Mouse (Mus musculus) kidney, embryonic 16.5 days (tissue): ENCODE data around the gene Glis3. TPM values are rescaled to one million over a fixed set of nuclear protein-coding genes. Genes with fewer than 3 reads are reported as not detected.

Source experiments
- ATAC-seq: fragments of 200-750 bp; cut with Nextera tagmentation; 2 replicates; pipeline ENCODE4 v1.8.0; 2017; ENCODE audit warnings: moderate TSS enrichment; ENCODE audit not compliant: low FRiP score, low TSS enrichment
- H3K27ac ChIP-seq: fragments of 300-500 bp; sonication (generic); 2 replicates; pipeline ENCODE4 v1.5.1; 2014; ENCODE audit warnings: low read length
- H3K27me3 ChIP-seq: fragments of 300-500 bp; sonication (generic); 2 replicates; pipeline ENCODE4 v1.6.1; 2014; ENCODE audit warnings: low read length, control low read depth, mixed read lengths; ENCODE audit not compliant: insufficient read depth
- H3K36me3 ChIP-seq: fragments of 300-500 bp; sonication (generic); 2 replicates; pipeline ENCODE4 v1.6.1; 2014; ENCODE audit warnings: low read length, control low read depth, mixed read lengths; ENCODE audit not compliant: insufficient read depth
- H3K4me1 ChIP-seq: fragments of 300-500 bp; sonication (generic); 2 replicates; pipeline ENCODE4 v1.6.1; 2014; ENCODE audit warnings: low read length, control low read depth, mixed read lengths; ENCODE audit not compliant: insufficient read depth
- H3K4me2 ChIP-seq: fragments of 300-500 bp; sonication (generic); replicated peaks from 2 replicates; pipeline ENCODE4 v1.6.1; 2014; ENCODE audit warnings: low read depth, low read length
- H3K4me3 ChIP-seq: fragments of 300-500 bp; sonication (generic); 2 replicates; pipeline ENCODE4 v1.5.1; 2014; ENCODE audit warnings: mild to moderate bottlenecking, low read length
- H3K9ac ChIP-seq: fragments of 300-500 bp; sonication (generic); replicated peaks from 2 replicates; pipeline ENCODE4 v1.6.1; 2014; ENCODE audit warnings: low read length
- H3K9me3 ChIP-seq: fragments of 300-500 bp; sonication (generic); 2 replicates; pipeline ENCODE4 v1.6.1; 2016; ENCODE audit warnings: low read length, control low read depth
- WGBS: fragments of 180-500 bp; shearing (Covaris S2); extraction: QIAGEN DNeasy Blood & Tissue Kit; methylation state at CpG from one replicate; pipeline ENCODE4 v1.1.7; 2014; 5-methylcytosine and 5-hydroxymethylcytosine counted together
- polyA plus RNA-seq: library from polyadenylated mRNA; unstranded; fragments of >200 nt; fragmentation: Nextera tagmentation; extraction: Ambion mirVana; gene quantifications from 2 replicates; pipeline ENCODE4 v1.2.1, GENCODE M21; 2015

Gene Glis3
- polyA plus RNA-seq, 1 experiment from 2014 or later = 9.0 TPM

- no peak overlapping the region for H3K4me2 ChIP-seq
- ATAC-seq = no peak
- WGBS = 72% methylated on average over 4 of the region's 4 CpGs
- H3K27ac ChIP-seq = no peak overlapping the region
- no peak overlapping the region for H3K4me3 ChIP-seq
- H3K9ac ChIP-seq = no peak overlapping the region
- H3K27me3 ChIP-seq = no peaks in the 10 kb centered on the region
- no peaks in the 10 kb centered on the region for H3K9me3 ChIP-seq
- no peaks in the 10 kb centered on the region for H3K4me1 ChIP-seq
- no peaks in the 10 kb centered on the region for H3K36me3 ChIP-seq
These were observed 311.7 kb downstream of the Glis3 start for GRCm38 (mm10) chr19:28368215-28368614.

- Histone ChIP-seq H3K4me1 (no peaks in the 10 kb centered on the region), H3K27ac (no peak overlapping the region), H3K4me3 (no peak overlapping the region), H3K9ac (no peak overlapping the region), H3K36me3 (no peaks in the 10 kb centered on the region), H3K4me2 (no peak overlapping the region), H3K27me3 (no peaks in the 10 kb centered on the region), H3K9me3 (no peaks in the 10 kb centered on the region)
- 92% methylated on average over 6 of the region's 6 CpGs for WGBS
- ATAC-seq = no peak
These were observed 312.6 kb downstream of the Glis3 start for GRCm38 (mm10) chr19:28367274-28367673.

- Histone ChIP-seq H3K9me3 (no peaks in the 10 kb centered on the region), H3K4me1 (no peaks in the 10 kb centered on the region), H3K4me2 (no peak overlapping the region), H3K27me3 (no peaks in the 10 kb centered on the region), H3K27ac (no peak overlapping the region), H3K4me3 (no peak overlapping the region), H3K9ac (no peak overlapping the region), H3K36me3 (no peaks in the 10 kb centered on the region)
- ATAC-seq = no peak
- WGBS = 86% methylated on average over 1 of the region's 1 CpGs
These were observed 313.1 kb downstream of the Glis3 start for GRCm38 (mm10) chr19:28366766-28367165.

DNA sequence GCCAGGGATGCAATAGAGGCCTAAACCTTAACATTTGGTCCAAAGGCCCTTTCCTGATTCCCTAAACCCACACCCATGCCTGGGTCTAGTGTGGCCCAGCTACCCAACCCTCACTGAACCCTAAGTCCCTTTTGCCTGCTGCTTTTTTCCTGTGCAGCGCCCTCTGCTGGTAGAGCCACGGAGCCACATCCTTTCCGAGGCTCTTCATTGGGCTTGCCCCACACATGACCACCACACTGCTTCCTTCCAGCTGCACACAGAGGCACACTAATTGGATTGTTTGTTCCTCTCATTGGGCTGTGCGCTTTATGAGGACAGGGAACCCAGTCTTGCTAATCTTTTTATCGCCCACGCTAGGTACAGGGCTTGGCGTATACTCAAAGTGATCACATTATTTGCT, 314.0 kb downstream of the Glis3 start:
- no peaks in the 10 kb centered on the region for H3K9me3 ChIP-seq
- H3K9ac ChIP-seq = no peak overlapping the region
- no peak for ATAC-seq
- 0 out of 2 replicates have a peak, but pooled peaks cover under 1% of the 10 kb centered on the region for H3K4me1 ChIP-seq
- no peaks in the 10 kb centered on the region for H3K36me3 ChIP-seq
- 60% methylated on average over 7 of the region's 7 CpGs for WGBS
- no peak overlapping the region for H3K4me2 ChIP-seq
- no peak overlapping the region for H3K27ac ChIP-seq
- no peaks in the 10 kb centered on the region for H3K27me3 ChIP-seq
- no peak overlapping the region for H3K4me3 ChIP-seq

DNA sequence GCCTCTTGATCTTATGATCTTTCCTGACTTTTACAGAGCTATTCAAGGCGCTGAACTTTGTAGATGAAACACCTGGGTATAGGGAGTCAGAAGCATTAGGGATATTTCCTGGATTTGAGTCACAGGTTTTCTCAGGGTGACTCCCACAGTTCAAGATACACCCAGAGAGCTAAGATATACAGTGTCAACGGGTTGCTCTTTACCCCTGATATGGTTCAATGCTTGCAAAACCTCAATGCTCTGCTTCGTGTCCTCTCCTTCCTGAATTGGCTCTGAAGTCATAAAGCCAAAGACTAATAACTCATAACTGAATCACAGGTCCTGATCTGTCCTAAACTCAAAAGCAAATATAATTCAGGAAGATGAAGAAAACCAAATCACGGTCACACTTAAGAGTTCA, 319.0 kb downstream of the Glis3 start:
- H3K4me2 ChIP-seq = no peak overlapping the region
- no peak overlapping the region for H3K9ac ChIP-seq
- peaks cover 7% of the 10 kb centered on the region; the same call in 1 of the 2 replicates for H3K4me1 ChIP-seq
- H3K9me3 ChIP-seq = no peaks in the 10 kb centered on the region
- no peak overlapping the region for H3K4me3 ChIP-seq
- peak; percentile 76; the same call in 1 of the 2 replicates for ATAC-seq
- H3K27me3 ChIP-seq = no peaks in the 10 kb centered on the region
- H3K27ac ChIP-seq = no peak overlapping the region
- 41% methylated on average over 4 of the region's 4 CpGs for WGBS
- H3K36me3 ChIP-seq = no peaks in the 10 kb centered on the region

DNA sequence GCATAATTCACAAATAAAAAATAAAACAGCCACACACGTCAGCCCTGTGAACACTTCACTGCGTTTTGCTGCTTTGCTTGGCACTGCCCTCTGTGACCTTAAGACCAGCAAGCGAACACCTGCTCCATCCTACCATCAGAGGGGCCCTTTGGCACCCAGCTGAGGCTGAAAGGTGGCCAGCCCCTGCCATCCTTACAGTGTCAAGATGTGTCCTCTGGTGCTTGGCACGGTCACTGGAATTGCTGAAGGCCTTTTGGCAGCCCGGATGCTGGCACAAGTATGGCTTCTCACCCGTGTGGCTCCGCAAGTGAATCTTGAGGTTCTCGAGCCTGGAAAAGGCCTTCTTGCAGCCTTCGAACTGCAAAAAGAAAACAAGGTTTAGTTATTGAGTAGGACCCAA, 322.3 kb downstream of the Glis3 start:
- Histone ChIP-seq H3K9ac (no peak overlapping the region), H3K9me3 (no peaks in the 10 kb centered on the region), H3K27ac (no peak overlapping the region), H3K27me3 (no peaks in the 10 kb centered on the region), H3K4me2 (no peak overlapping the region), H3K4me3 (no peak overlapping the region), H3K4me1 (peaks cover 7% of the 10 kb centered on the region; the same call in 1 of the 2 replicates), H3K36me3 (no peaks in the 10 kb centered on the region)
- no peak for ATAC-seq
- WGBS = 80% methylated on average over 9 of the region's 9 CpGs

DNA sequence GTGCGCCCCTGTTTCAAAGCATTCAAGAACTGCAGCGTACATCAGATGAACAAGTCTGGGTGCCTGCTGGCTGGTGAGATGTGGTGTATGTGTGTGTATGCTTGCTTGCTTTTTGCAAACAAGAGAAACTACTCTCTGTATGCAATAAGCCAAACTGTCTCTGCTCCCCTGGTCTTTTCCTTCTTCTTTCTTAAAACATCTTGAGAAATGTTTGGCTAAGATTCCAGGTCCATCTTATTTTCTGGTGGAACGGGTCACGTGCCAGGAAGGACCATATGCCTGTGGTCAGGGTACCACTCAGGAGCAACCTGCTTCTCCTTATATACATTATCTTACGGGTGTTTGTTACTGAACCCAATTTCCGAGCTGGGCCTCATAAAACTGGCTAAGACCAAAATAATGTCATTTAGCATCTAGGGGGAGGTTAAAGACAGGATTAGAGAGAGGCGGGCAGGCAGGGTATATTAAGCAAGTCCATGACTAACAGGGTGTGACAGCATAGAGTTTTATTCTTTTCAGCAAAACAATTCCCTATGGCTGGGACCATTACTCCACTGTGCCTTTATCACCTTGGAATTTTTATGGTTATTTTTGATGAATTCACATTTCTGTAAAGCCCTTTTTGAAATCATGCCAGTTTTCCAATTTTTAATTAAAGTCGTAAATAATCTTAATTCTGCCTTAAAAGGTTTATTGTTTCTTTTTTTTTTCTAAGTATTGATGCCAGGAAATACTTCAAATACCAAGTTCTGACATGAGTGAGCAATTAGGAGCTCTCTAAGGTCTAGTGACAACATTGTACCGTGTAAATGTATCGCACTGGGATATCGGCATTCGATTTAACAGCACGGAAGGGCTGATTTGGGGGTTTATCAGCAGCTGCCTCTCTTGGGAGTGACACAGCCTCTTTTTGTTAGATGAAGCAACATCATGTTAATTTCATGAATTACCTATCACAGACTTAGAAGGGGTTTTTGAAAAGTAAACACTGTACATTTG, 328.5 kb downstream of the Glis3 start:
- H3K4me1 ChIP-seq = peaks cover 19% of the 10 kb centered on the region
- no peak overlapping the region for H3K27ac ChIP-seq
- no peaks in the 10 kb centered on the region for H3K9me3 ChIP-seq
- no peaks in the 10 kb centered on the region for H3K27me3 ChIP-seq
- ATAC-seq = peak; percentile 65; the same call in 1 of the 2 replicates
- no peaks in the 10 kb centered on the region for H3K36me3 ChIP-seq
- WGBS = 47% methylated on average over 13 of the region's 13 CpGs
- H3K9ac ChIP-seq = no peak overlapping the region
- no peak overlapping the region for H3K4me2 ChIP-seq
- H3K4me3 ChIP-seq = no peak overlapping the region

DNA sequence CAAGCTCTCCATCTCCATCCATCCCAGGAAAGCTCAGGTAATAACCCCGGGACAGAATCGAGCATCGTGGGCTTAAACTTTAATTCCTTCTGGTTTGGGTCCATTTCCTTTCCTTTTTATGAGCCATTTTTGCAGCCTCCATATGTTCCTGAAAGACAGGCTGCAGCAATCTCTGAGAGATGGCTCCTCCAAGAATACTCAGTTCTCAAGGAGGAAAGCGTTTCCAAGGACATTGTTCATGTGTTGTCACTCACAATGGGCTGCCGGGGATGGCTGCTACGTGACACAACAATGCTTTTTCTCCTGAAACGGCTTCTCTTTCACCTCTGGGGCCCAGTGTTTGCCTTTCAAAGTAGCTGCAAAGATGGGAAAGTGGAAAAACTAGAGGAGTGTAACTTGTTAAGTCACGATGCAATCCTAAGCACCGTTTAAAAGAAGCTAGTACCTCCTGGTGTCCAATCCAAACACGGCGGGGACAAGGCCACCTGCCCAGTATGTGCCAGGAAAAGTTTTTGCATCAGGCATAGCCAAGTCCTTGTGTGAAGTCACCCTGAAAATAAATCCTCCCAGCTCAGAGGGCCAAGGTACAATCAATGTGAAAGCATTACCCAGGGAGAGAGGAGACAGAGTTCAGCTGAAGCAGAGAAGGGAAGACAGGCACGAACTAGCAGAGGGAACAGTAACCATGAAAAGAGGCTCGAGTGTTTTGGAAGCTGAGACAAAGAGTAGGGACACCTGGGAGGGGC, 332.6 kb downstream of the Glis3 start:
- Histone ChIP-seq H3K36me3 (no peaks in the 10 kb centered on the region), H3K4me1 (peaks cover 17% of the 10 kb centered on the region), H3K9me3 (no peaks in the 10 kb centered on the region), H3K27ac (no peak overlapping the region), H3K4me3 (no peak overlapping the region), H3K27me3 (no peaks in the 10 kb centered on the region), H3K9ac (no peak overlapping the region), H3K4me2 (no peak overlapping the region)
- ATAC-seq = 0 out of 2 replicates have a peak, but pooled peaks have one; percentile 31
- WGBS = 61% methylated on average over 13 of the region's 13 CpGs

GRCm38 (mm10) chr19:28343640-28344039, 336.2 kb downstream of the Glis3 start:
- 82% methylated on average over 7 of the region's 7 CpGs for WGBS
- H3K9ac ChIP-seq = no peak overlapping the region
- no peaks in the 10 kb centered on the region for H3K9me3 ChIP-seq
- H3K27ac ChIP-seq = no peak overlapping the region
- ATAC-seq = no peak
- no peak overlapping the region for H3K4me3 ChIP-seq
- H3K36me3 ChIP-seq = no peaks in the 10 kb centered on the region
- no peak overlapping the region for H3K4me2 ChIP-seq
- no peaks in the 10 kb centered on the region for H3K27me3 ChIP-seq
- 0 out of 2 replicates have a peak, but pooled peaks cover 3% of the 10 kb centered on the region for H3K4me1 ChIP-seq
